Mouse (Mus musculus): ENCODE data around the gene Aldh3a1. TPM values are rescaled to one million over a fixed set of nuclear protein-coding genes. Genes with fewer than 3 reads are reported as not detected.

Gene Aldh3a1
- polyA plus RNA-seq, 1 experiment from 2014 or later: not detected

- Histone ChIP-seq H3K4me3 (ENCODE audit: low read depth, low read length) (no peak overlapping the region), H3K36me3 (ENCODE audit: control insufficient read depth, insufficient read depth, low read length) (no peaks in the 10 kb centered on the region), H3K4me1 (replicated peaks; ENCODE audit: control insufficient read depth, insufficient read depth, low read length) (no peaks in the 10 kb centered on the region), H3K27me3 (replicated peaks; ENCODE audit: control insufficient read depth, insufficient read depth, low read length) (no peaks in the 10 kb centered on the region), H3K9me3 (ENCODE audit: control insufficient read depth, low read length) (no peaks in the 10 kb centered on the region), H3K27ac (ENCODE audit: low read depth, low read length) (no peak overlapping the region), H3K9ac (ENCODE audit: low read depth, low read length) (no peak overlapping the region), H3K4me2 (no peak overlapping the region)
- DNase-seq (ENCODE audit: low spot score): no peak
- ATAC-seq (replicated peaks; ENCODE audit: low FRiP score): no peak
- WGBS: 55% methylated on average over 2 of the region's 2 CpGs
These were observed 4.5 kb upstream of the Aldh3a1 start for GRCm38 (mm10) chr11:61202810-61203209.

- WGBS: 84% methylated on average over 9 of the region's 10 CpGs
- Histone ChIP-seq H3K9ac (ENCODE audit: low read depth, low read length) (no peak overlapping the region), H3K27ac (ENCODE audit: low read depth, low read length) (no peak overlapping the region), H3K36me3 (ENCODE audit: control insufficient read depth, insufficient read depth, low read length) (no peaks in the 10 kb centered on the region), H3K4me3 (ENCODE audit: low read depth, low read length) (no peak overlapping the region), H3K27me3 (replicated peaks; ENCODE audit: control insufficient read depth, insufficient read depth, low read length) (peaks cover 3% of the 10 kb centered on the region; the same call in 1 of the 2 replicates), H3K9me3 (ENCODE audit: control insufficient read depth, low read length) (no peaks in the 10 kb centered on the region), H3K4me2 (no peak overlapping the region), H3K4me1 (replicated peaks; ENCODE audit: control insufficient read depth, insufficient read depth, low read length) (no peaks in the 10 kb centered on the region)
- DNase-seq (ENCODE audit: low spot score) (no peak), ATAC-seq (replicated peaks; ENCODE audit: low FRiP score) (no peak)
These were observed 2.0 kb upstream of the Aldh3a1 start for GRCm38 (mm10) chr11:61205167-61205950.

GRCm38 (mm10) chr11:61206136-61206535 is 1.2 kb upstream of the Aldh3a1 start:
- H3K4me2 ChIP-seq: no peak overlapping the region
- 93% methylated on average over 3 of the region's 3 CpGs for WGBS
- peaks cover 3% of the 10 kb centered on the region; the same call in 1 of the 2 replicates for H3K27me3 ChIP-seq (replicated peaks; ENCODE audit: control insufficient read depth, insufficient read depth, low read length)
- no peaks in the 10 kb centered on the region for H3K9me3 ChIP-seq (ENCODE audit: control insufficient read depth, low read length)
- no peak overlapping the region for H3K4me3 ChIP-seq (ENCODE audit: low read depth, low read length)
- H3K9ac ChIP-seq (ENCODE audit: low read depth, low read length): no peak overlapping the region
- H3K4me1 ChIP-seq (replicated peaks; ENCODE audit: control insufficient read depth, insufficient read depth, low read length): no peaks in the 10 kb centered on the region
- no peaks in the 10 kb centered on the region for H3K36me3 ChIP-seq (ENCODE audit: control insufficient read depth, insufficient read depth, low read length)
- H3K27ac ChIP-seq (ENCODE audit: low read depth, low read length): no peak overlapping the region
- no peak for DNase-seq (ENCODE audit: low spot score)
- no peak for ATAC-seq (replicated peaks; ENCODE audit: low FRiP score)

GRCm38 (mm10) chr11:61208316-61208715 is 979 bp downstream of the Aldh3a1 start:
- H3K4me1 ChIP-seq (replicated peaks; ENCODE audit: control insufficient read depth, insufficient read depth, low read length): no peaks in the 10 kb centered on the region
- H3K27ac ChIP-seq (ENCODE audit: low read depth, low read length): no peak overlapping the region
- no peak overlapping the region for H3K9ac ChIP-seq (ENCODE audit: low read depth, low read length)
- no peaks in the 10 kb centered on the region for H3K36me3 ChIP-seq (ENCODE audit: control insufficient read depth, insufficient read depth, low read length)
- no peak overlapping the region for H3K4me2 ChIP-seq
- ATAC-seq (replicated peaks; ENCODE audit: low FRiP score) (no peak), DNase-seq (ENCODE audit: low spot score) (no peak)
- WGBS: 74% methylated on average over 10 of the region's 10 CpGs
- H3K9me3 ChIP-seq (ENCODE audit: control insufficient read depth, low read length): no peaks in the 10 kb centered on the region
- no peak overlapping the region for H3K4me3 ChIP-seq (ENCODE audit: low read depth, low read length)
- H3K27me3 ChIP-seq (replicated peaks; ENCODE audit: control insufficient read depth, insufficient read depth, low read length): peaks cover 20% of the 10 kb centered on the region

GRCm38 (mm10) chr11:61212102-61212501 is 4.8 kb downstream of the Aldh3a1 start:
- no peak for DNase-seq (ENCODE audit: low spot score)
- H3K4me3 ChIP-seq (ENCODE audit: low read depth, low read length): no peak overlapping the region

GRCm38 (mm10) chr11:61215936-61216335 is 8.6 kb downstream of the Aldh3a1 start:
- Histone ChIP-seq H3K36me3 (ENCODE audit: control insufficient read depth, insufficient read depth, low read length) (no peaks in the 10 kb centered on the region), H3K9ac (ENCODE audit: low read depth, low read length) (no peak overlapping the region), H3K4me3 (ENCODE audit: low read depth, low read length) (no peak overlapping the region), H3K27me3 (replicated peaks; ENCODE audit: control insufficient read depth, insufficient read depth, low read length) (peaks cover 24% of the 10 kb centered on the region), H3K4me1 (replicated peaks; ENCODE audit: control insufficient read depth, insufficient read depth, low read length) (no peaks in the 10 kb centered on the region), H3K4me2 (no peak overlapping the region), H3K27ac (ENCODE audit: low read depth, low read length) (no peak overlapping the region), H3K9me3 (ENCODE audit: control insufficient read depth, low read length) (no peaks in the 10 kb centered on the region)
- DNase-seq (ENCODE audit: low spot score) (no peak), ATAC-seq (replicated peaks; ENCODE audit: low FRiP score) (no peak)
- WGBS: 76% methylated on average over 3 of the region's 3 CpGs

More at GRCm38 (mm10) chr11:61212102-61212501, 4.8 kb downstream of the Aldh3a1 start:
- H3K4me2 ChIP-seq: no peak overlapping the region
- peaks cover 26% of the 10 kb centered on the region for H3K27me3 ChIP-seq (replicated peaks; ENCODE audit: control insufficient read depth, insufficient read depth, low read length)
- no peaks in the 10 kb centered on the region for H3K36me3 ChIP-seq (ENCODE audit: control insufficient read depth, insufficient read depth, low read length)
- H3K4me1 ChIP-seq (replicated peaks; ENCODE audit: control insufficient read depth, insufficient read depth, low read length): no peaks in the 10 kb centered on the region
- 30% methylated on average over 20 of the region's 20 CpGs for WGBS
- no peak for ATAC-seq (replicated peaks; ENCODE audit: low FRiP score)
- no peaks in the 10 kb centered on the region for H3K9me3 ChIP-seq (ENCODE audit: control insufficient read depth, low read length)
- no peak overlapping the region for H3K27ac ChIP-seq (ENCODE audit: low read depth, low read length)
- H3K9ac ChIP-seq (ENCODE audit: low read depth, low read length): no peak overlapping the region

GRCm38 (mm10) chr11:61220156-61220881 is 13.0 kb downstream of the Aldh3a1 start:
- H3K27ac ChIP-seq (ENCODE audit: low read depth, low read length): no peak overlapping the region
- no peaks in the 10 kb centered on the region for H3K36me3 ChIP-seq (ENCODE audit: control insufficient read depth, insufficient read depth, low read length)
- DNase-seq (ENCODE audit: low spot score): no peak
- 55% methylated on average over 9 of the region's 9 CpGs for WGBS
- no peaks in the 10 kb centered on the region for H3K9me3 ChIP-seq (ENCODE audit: control insufficient read depth, low read length)
- H3K4me2 ChIP-seq: no peak overlapping the region
- ATAC-seq (replicated peaks; ENCODE audit: low FRiP score): no peak
- H3K4me1 ChIP-seq (replicated peaks; ENCODE audit: control insufficient read depth, insufficient read depth, low read length): 0 out of 2 replicates have a peak, but pooled peaks cover 2% of the 10 kb centered on the region
- H3K4me3 ChIP-seq (ENCODE audit: low read depth, low read length): no peak overlapping the region
- H3K9ac ChIP-seq (ENCODE audit: low read depth, low read length): no peak overlapping the region
- H3K27me3 ChIP-seq (replicated peaks; ENCODE audit: control insufficient read depth, insufficient read depth, low read length): no peaks in the 10 kb centered on the region

GRCm38 (mm10) chr11:61222007-61222406 is 14.7 kb downstream of the Aldh3a1 start:
- H3K9ac ChIP-seq (ENCODE audit: low read depth, low read length): no peak overlapping the region
- no peak for DNase-seq (ENCODE audit: low spot score)
- H3K36me3 ChIP-seq (ENCODE audit: control insufficient read depth, insufficient read depth, low read length): no peaks in the 10 kb centered on the region
- H3K9me3 ChIP-seq (ENCODE audit: control insufficient read depth, low read length): no peaks in the 10 kb centered on the region
- WGBS: 79% methylated on average over 1 of the region's 1 CpGs
- peaks cover 2% of the 10 kb centered on the region; the same call in 1 of the 2 replicates for H3K4me1 ChIP-seq (replicated peaks; ENCODE audit: control insufficient read depth, insufficient read depth, low read length)
- H3K4me2 ChIP-seq: no peak overlapping the region
- no peaks in the 10 kb centered on the region for H3K27me3 ChIP-seq (replicated peaks; ENCODE audit: control insufficient read depth, insufficient read depth, low read length)
- no peak for ATAC-seq (replicated peaks; ENCODE audit: low FRiP score)
- H3K4me3 ChIP-seq (ENCODE audit: low read depth, low read length): no peak overlapping the region
- no peak overlapping the region for H3K27ac ChIP-seq (ENCODE audit: low read depth, low read length)
